ENCODE assay signal across 12 mouse cellular contexts in genomic region chr7:55870340-55871020, GRCm38 (mm10). TPM values are rescaled to one million over a fixed set of nuclear protein-coding genes. Genes with fewer than 3 reads are reported as not detected.
DNase-seq lines count a peak whose midpoint lies in the region; ATAC-seq and TF ChIP-seq lines count a peak whose summit lies in the region.
"Had no signal": no experiment of that assay in that cellular context is flagged by ENCODE, and none has a peak within 500 bp of the region (broad histone marks: within the 10 kb centered on the region; RNA-seq: fewer than 3 reads in every experiment).

No protein-coding gene starts in this region.

- 89% methylated on average over 6 of the region's 6 CpGs for WGBS in hindbrain, embryonic 15.5 days
- WGBS in hindbrain, embryonic 10.5 days, result 91% methylated on average over 6 of the region's 6 CpGs
- WGBS in lung, adult 2 months, result 82% methylated on average over 6 of the region's 6 CpGs
- WGBS in forebrain, embryonic 15.5 days, result 79% methylated on average over 6 of the region's 6 CpGs
- WGBS in stomach, embryonic 14.5 days, result 92% methylated on average over 6 of the region's 6 CpGs

- no peak overlapping the region for H3K9ac ChIP-seq in hindbrain, embryonic 15.5 days
- H3K9ac ChIP-seq in forebrain, embryonic 15.5 days (replicated peaks), result no peak overlapping the region
- no peak overlapping the region for H3K9ac ChIP-seq in stomach, embryonic 14.5 days (replicated peaks; ENCODE audit: low read depth, low read length)
- H3K9ac ChIP-seq: heart, embryonic 12.5 days; liver, embryonic 14.5 days had no signal

- no peaks in the 10 kb centered on the region for H3K9me3 ChIP-seq in hindbrain, embryonic 15.5 days
- H3K9me3 ChIP-seq in hindbrain, embryonic 10.5 days, result no peaks in the 10 kb centered on the region
- no peaks in the 10 kb centered on the region for H3K9me3 ChIP-seq in forebrain, embryonic 15.5 days
- H3K9me3 ChIP-seq in stomach, embryonic 14.5 days (ENCODE audit: control insufficient read depth, low read depth, low read length), result no peaks in the 10 kb centered on the region
- H3K9me3 ChIP-seq: heart, embryonic 12.5 days had no signal

- TF ChIP-seq CTCF in lung, adult 2 months (IDR thresholded peaks at IDR 0.05; ENCODE audit: insufficient read depth, low read length), result no peak

- no peak for DNase-seq in hindbrain, embryonic 10.5 days (ENCODE audit: low spot score)
- DNase-seq in lung, postnatal 25 days (ENCODE audit: low spot score), result peak; percentile 19
- no peak for DNase-seq in lung, adult 2 months
- DNase-seq in left cerebral cortex, adult 8-10 months (ENCODE audit: low spot score in 2 of 2), result no peak
- DNase-seq: adrenal gland, postnatal 25 days; embryo, embryonic 11 days; right cerebral cortex, postnatal 14 days had no signal

- no peaks in the 10 kb centered on the region for H3K27me3 ChIP-seq in hindbrain, embryonic 15.5 days
- no peaks in the 10 kb centered on the region for H3K27me3 ChIP-seq in hindbrain, embryonic 10.5 days (ENCODE audit: insufficient read depth, poor library complexity, severe bottlenecking)
- no peaks in the 10 kb centered on the region for H3K27me3 ChIP-seq in forebrain, embryonic 15.5 days
- no peaks in the 10 kb centered on the region for H3K27me3 ChIP-seq in stomach, embryonic 14.5 days (ENCODE audit: control insufficient read depth, insufficient read depth, low read length)
- H3K27me3 ChIP-seq: heart, embryonic 12.5 days had no signal

- no peak for TF ChIP-seq POLR2A in lung, adult 2 months (IDR thresholded peaks at IDR 0.05; ENCODE audit: borderline replicate concordance, extremely low read depth, low read depth, low read length)

- peaks cover 23% of the 10 kb centered on the region for H3K36me3 ChIP-seq in hindbrain, embryonic 15.5 days
- H3K36me3 ChIP-seq in hindbrain, embryonic 10.5 days, result peaks cover 34% of the 10 kb centered on the region
- H3K36me3 ChIP-seq in forebrain, embryonic 15.5 days, result peaks cover 26% of the 10 kb centered on the region
- H3K36me3 ChIP-seq in stomach, embryonic 14.5 days (ENCODE audit: control insufficient read depth, insufficient read depth, low read length), result peaks cover 22% of the 10 kb centered on the region

- H3K4me2 ChIP-seq in hindbrain, embryonic 15.5 days, result no peak overlapping the region
- no peak overlapping the region for H3K4me2 ChIP-seq in forebrain, embryonic 15.5 days (replicated peaks)
- no peak overlapping the region for H3K4me2 ChIP-seq in stomach, embryonic 14.5 days (replicated peaks; ENCODE audit: low read depth, low read length)
- H3K4me2 ChIP-seq: heart, embryonic 12.5 days had no signal

- ATAC-seq in hindbrain, embryonic 15.5 days (ENCODE audit: low FRiP score, low read depth), result peak; percentile 57; the same call in 1 of the 2 replicates
- ATAC-seq in forebrain, embryonic 15.5 days (replicated peaks), result peak; percentile 44; the same call in 1 of the 2 replicates
- 0 out of 2 replicates have a peak, but pooled peaks have one; percentile 18 for ATAC-seq in stomach, embryonic 14.5 days (ENCODE audit: insufficient number of reproducible peaks, insufficient read depth, low FRiP score, low read depth)

- H3K27ac ChIP-seq in hindbrain, embryonic 15.5 days (replicated peaks), result no peak overlapping the region
- H3K27ac ChIP-seq in hindbrain, embryonic 10.5 days, result no peak overlapping the region
- no peak overlapping the region for H3K27ac ChIP-seq in forebrain, embryonic 15.5 days (replicated peaks)
- H3K27ac ChIP-seq in stomach, embryonic 14.5 days (ENCODE audit: low read length), result no peak overlapping the region
- H3K27ac ChIP-seq: liver, embryonic 14.5 days had no signal

- 0 out of 2 replicates have a peak, but pooled peaks cover 4% of the 10 kb centered on the region for H3K4me1 ChIP-seq in hindbrain, embryonic 15.5 days (replicated peaks)
- H3K4me1 ChIP-seq in hindbrain, embryonic 10.5 days (replicated peaks), result no peaks in the 10 kb centered on the region; the same call in 1 of the 2 replicates
- peaks cover 3% of the 10 kb centered on the region for H3K4me1 ChIP-seq in lung, adult 2 months (ENCODE audit: control insufficient read depth, insufficient read depth, low read length)
- peaks cover 7% of the 10 kb centered on the region; the same call in 1 of the 2 replicates for H3K4me1 ChIP-seq in forebrain, embryonic 15.5 days
- H3K4me1 ChIP-seq in stomach, embryonic 14.5 days (ENCODE audit: control insufficient read depth, insufficient read depth, low read length), result 0 out of 2 replicates have a peak, but pooled peaks cover 3% of the 10 kb centered on the region

- no peak overlapping the region for H3K4me3 ChIP-seq in hindbrain, embryonic 15.5 days
- H3K4me3 ChIP-seq in hindbrain, embryonic 10.5 days, result no peak overlapping the region
- H3K4me3 ChIP-seq in lung, adult 2 months (replicated peaks; ENCODE audit: extremely low read depth, low read depth, low read length), result no peak overlapping the region
- H3K4me3 ChIP-seq in forebrain, embryonic 15.5 days, result no peak overlapping the region
- H3K4me3 ChIP-seq in stomach, embryonic 14.5 days (ENCODE audit: low read depth, low read length), result no peak overlapping the region
- H3K4me3 ChIP-seq: heart, embryonic 12.5 days had no signal

RNA-seq across cellular contexts. Expression of gene Cyfip1, which starts 28.9 kb away (rescaled TPM):
- 46.7 and 51.3 TPM in 2 replicates for polyA plus RNA-seq in hindbrain, embryonic 15.5 days (2015; fragmentation: Nextera tagmentation; extraction: Ambion mirVana)
- 75.2 and 88.2 TPM in 2 replicates for polyA plus RNA-seq in hindbrain, embryonic 10.5 days (2016; fragmentation: Nextera tagmentation; extraction: Ambion mirVana)
- polyA plus RNA-seq in lung, adult 2 months (2012; rRNA removed), result 46.5 and 66.8 TPM in 2 replicates
- 63.0 and 65.3 TPM in 2 replicates for polyA plus RNA-seq in forebrain, embryonic 15.5 days (2015; fragmentation: Nextera tagmentation; extraction: Ambion mirVana)
- 123 and 128 TPM in 2 replicates for polyA plus RNA-seq in stomach, embryonic 14.5 days (2014; fragmentation: Nextera tagmentation; extraction: Ambion mirVana)
- 10 to 100 TPM; 78.3 to 86.9 (median 81.4) TPM for total RNA-seq in left cerebral cortex, adult 8-10 months (2022)
